Mouse (Mus musculus) hindlimb bud, embryonic 11.5 days (tissue): ENCODE data around the gene Zbtb20.

Experiments
- DNase-seq: peaks from one replicate; pipeline ENCODE4 v3.0.0-alpha.2; 2012; ENCODE audit warnings: low read depth, low spot score; ENCODE audit errors: extremely low spot score

Gene Zbtb20

DNA sequence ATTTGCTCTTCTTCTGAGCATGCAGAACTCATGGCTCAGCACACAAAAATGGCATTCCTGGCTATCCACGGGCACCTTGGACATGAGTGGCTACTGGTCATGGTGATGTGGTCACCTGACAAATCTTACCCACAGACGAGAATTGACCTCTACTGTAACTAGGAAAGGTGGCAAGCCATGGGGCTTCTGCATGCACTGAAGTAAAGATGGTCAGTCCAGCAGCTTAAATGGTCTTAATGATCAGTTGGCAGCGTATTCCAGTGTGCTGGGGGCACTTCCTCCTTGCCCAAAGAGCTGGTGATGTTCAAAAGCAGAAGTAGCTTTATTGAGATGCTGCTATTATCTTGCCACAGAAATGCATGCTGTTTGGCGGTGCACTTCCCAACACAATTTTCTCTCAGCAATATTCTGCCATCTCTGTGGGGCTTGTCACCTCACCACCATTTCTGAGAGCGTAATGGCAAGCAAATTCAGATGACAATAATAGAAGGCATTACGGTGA, 704.7 kb downstream of the Zbtb20 start:
- no peak for DNase-seq

DNA sequence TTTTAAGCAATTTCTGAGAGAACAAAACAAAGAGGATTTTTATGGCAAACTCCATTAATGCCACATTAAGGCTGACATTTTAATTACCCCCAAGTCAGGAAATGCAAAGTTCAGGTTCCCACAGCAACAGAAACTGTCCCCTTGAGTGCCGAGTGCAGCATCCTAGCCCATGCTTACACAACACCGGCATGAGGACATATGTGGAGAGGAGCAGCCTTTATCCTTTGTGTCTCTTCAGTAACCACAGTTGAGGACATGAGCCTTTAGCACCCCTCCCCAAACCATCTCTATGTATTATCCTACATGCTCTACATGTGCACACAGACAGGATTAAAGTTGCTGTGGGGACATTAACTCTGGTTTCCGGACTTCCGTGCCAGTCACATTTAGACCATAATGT, 705.9 kb downstream of the Zbtb20 start:
- no peak for DNase-seq

DNA sequence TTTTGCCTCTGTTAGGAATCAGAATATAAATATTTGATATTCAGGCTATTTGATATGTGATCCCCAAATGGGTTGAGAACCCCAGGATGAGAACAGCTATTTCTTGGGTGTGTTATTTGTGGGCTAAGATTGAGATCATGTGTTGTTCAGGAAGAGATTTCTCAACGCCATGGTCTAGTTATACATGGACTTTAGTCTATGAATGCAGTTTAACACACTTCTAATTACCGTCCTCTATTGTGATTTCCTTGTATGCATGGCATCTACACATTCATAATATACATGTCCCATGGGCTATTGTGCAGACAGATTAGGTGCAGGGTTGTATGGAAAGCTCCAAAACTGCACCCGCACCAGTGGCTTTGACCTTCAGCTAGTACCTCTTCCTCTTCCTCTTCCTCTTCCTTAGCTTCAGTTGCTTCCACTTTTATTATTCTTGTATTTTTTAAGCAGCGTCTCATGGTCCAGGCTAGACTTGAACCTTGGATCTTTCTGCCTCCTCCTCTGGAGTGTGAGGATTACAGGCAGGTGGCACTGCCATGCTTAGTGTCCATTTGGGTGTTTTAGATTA, 711.3 kb downstream of the Zbtb20 start:
- no peak for DNase-seq

- DNase-seq: no peak
These were observed 715.2 kb downstream of the Zbtb20 start for GRCm38 (mm10) chr16:43590704-43591493.

GRCm38 (mm10) chr16:43592062-43592461, 716.4 kb downstream of the Zbtb20 start:
- DNase-seq: no peak

DNA sequence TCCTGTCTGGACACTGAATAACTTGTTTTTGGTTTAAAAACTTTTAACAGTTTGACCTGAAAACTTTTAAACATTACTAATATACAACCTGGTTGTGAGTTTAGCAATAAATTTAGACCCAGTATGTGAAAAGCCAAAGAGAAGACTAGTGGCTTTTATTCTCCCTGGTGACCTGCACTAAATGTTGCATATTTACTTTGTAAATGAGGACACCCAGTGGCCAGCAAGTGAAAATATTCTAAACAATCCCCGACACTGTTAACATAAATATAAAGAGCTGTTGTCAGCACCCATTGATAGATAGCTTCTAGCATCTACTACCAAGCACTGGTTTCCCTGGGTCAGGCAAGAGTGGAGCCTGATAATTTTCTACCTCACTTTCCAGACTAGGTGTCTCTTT, 717.1 kb downstream of the Zbtb20 start:
- no peak for DNase-seq

- DNase-seq: no peak
These were observed 721.8 kb downstream of the Zbtb20 start for GRCm38 (mm10) chr16:43597375-43598060.

DNA sequence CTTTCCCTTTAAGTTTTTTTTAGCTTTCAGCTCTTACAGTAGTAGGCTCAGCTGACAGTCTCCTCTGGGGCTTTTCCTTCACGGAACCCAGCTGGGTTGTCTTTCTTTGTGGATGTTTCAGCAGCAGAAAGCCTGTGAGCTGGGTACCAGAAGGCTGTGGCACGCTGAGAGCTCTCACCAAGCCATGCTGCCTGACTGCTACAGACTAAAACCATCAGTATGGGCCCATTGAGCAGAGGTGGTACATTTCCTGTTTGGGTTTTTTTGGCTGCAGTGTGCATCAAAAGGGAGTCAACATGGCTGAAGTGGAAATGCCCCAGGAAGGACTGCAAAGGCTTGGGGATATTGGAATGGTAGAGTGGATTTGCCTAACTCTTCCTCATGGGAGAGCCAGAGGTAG, 724.0 kb downstream of the Zbtb20 start:
- DNase-seq: no peak

- DNase-seq: no peak
These were observed 726.9 kb downstream of the Zbtb20 start for GRCm38 (mm10) chr16:43602573-43602972.

- no peak for DNase-seq
These were observed 728.0 kb downstream of the Zbtb20 start for GRCm38 (mm10) chr16:43603591-43604141.

GRCm38 (mm10) chr16:43604399-43605013, 728.8 kb downstream of the Zbtb20 start:
- DNase-seq: no peak

DNA sequence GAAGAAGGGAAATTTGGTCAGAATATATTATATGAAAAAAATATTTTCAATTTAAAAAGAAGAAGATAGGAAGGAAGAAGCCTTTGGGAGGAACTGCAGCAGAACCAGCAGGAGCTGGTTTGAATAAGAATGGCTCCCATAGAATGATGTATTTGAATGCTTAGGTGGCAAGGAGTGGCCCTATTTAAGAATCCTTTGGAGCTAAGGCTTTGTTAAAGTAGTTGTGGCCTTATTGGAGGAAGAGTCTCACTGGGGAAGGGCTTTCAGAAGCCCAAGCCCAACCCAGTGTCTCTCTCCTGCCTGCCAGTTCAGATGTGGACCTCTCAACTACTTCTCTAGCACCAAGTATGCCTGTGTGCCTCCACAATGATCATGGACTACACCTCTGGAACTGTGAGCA, 731.4 kb downstream of the Zbtb20 start:
- DNase-seq: no peak

DNA sequence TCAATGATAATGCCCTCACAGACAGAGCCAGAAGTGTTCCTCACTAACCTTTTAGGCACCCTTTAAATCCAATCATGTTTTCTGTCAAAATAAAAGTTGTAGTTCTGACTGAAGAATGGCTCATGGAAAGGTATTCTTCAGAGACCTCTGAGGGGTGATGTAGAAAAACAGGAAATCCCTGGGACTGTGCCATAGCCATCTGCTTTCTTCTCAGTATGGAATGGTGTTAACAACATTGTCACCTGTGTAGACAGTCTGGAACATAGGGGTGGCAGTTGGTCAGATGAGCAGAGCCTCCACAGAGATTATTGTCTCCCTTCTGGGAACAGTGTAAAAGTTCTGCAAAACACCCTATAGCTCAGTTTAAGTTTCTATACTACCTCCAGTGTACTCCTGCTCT, 732.4 kb downstream of the Zbtb20 start:
- DNase-seq: no peak

- no peak for DNase-seq
These were observed 734.7 kb downstream of the Zbtb20 start for GRCm38 (mm10) chr16:43610375-43610774.

GRCm38 (mm10) chr16:43616348-43616747, 740.7 kb downstream of the Zbtb20 start:
- no peak for DNase-seq

GRCm38 (mm10) chr16:43617346-43617745, 741.7 kb downstream of the Zbtb20 start:
- no peak for DNase-seq

DNA sequence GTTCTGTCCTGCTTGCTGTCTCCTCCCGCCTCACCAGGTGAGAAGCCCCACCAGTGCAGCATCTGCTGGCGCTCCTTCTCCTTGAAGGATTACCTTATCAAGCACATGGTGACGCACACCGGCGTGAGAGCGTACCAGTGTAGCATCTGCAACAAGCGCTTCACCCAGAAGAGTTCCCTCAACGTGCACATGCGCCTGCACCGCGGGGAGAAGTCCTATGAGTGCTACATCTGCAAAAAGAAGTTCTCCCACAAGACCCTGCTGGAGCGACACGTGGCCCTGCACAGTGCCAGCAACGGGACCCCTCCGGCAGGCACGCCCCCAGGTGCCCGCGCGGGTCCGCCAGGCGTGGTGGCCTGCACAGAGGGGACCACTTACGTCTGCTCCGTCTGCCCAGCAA, 742.6 kb downstream of the Zbtb20 start:
- no peak for DNase-seq

DNA sequence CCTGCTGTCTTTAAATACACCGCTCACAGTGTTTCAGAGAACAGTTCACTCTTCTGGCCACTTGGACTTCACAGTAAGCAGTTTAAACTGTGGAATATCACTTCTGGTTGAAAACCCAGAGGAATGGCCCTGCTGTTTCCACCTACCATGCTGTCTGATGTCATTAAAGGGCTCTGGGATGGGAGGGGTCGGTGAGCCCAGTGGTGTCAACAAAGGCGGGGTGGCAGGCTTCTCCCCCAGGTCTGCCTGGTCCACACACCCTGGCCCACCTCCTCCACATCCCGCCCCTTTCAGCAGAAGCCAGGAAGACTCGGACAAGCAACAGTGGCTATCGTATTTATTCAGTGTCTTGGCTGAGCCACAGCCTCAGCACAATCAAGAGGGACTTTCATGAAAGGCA, 743.6 kb downstream of the Zbtb20 start:
- no peak for DNase-seq

DNA sequence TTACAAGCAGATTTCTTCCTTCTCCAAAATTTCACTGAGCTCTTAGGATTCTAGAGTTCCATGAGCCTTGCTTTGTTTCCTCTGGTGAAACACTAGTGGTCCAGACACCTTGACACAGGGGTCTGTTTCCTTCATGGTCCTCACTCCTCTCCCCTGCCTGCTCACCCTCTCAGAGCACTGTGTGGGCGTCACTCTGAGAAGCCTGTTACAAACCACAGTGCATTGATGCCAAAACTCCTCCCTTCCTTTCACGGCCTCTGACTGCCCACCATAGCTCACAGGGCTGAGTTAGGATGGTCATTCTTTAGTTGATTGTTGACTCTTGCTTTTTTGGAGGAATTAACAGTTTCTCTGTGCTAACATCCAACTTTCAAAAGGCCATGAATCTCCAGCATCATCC, 744.7 kb downstream of the Zbtb20 start:
- no peak for DNase-seq

DNA sequence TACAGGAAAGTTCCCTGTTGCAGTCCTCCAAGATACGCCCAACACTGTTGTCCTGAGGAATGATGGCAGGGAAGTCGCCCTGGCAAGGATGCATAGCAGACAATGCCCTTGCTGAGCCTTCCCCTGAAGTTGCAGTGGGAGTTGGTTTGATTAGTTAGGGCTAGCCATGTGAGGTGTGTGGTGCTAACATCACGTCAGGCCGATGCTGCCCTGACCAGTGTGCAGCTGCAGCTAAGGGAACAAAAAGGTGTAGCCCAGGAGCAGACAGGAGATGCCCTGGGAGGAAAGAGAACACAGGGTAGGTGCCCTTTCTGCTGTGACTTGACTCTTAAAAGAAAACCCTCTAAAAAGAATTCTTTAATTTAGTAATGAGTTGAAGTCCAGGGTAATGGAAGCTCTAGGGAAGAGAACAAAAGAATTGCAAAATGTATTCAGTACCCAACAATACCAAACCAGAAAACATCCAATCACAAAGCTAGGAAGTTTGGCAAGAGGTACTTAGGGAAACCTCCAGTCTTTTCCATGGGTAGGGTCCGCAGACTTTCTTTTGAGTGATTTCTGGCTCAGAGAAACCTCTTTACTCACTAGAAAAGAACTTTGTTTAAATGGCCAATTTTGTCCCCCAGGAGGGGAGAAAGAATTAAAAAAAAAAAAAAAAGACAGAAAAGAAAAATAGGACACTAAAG, 747.8 kb downstream of the Zbtb20 start:
- no peak for DNase-seq

- no peak for DNase-seq
These were observed 749.2 kb downstream of the Zbtb20 start for GRCm38 (mm10) chr16:43624876-43625275.
